Mouse (Mus musculus) heart, embryonic 12.5 days (tissue): ENCODE results near the gene Zdhhc5. TPM values are rescaled to one million over a fixed set of nuclear protein-coding genes. Genes with fewer than 3 reads are reported as not detected.

Source experiments
- ATAC-seq: fragments of 200-750 bp; cut with Nextera tagmentation; 2 replicates; pipeline ENCODE4 v1.8.0; 2017; ENCODE audit warnings: moderate TSS enrichment, moderate library complexity; ENCODE audit not compliant: insufficient number of reproducible peaks, low FRiP score
- H3K27ac ChIP-seq: fragments of 300-500 bp; sonication (generic); 2 replicates; pipeline ENCODE4 v1.5.1; 2016; ENCODE audit warnings: mild to moderate bottlenecking, moderate library complexity; ENCODE audit not compliant: poor library complexity, severe bottlenecking
- H3K27me3 ChIP-seq: fragments of 300-500 bp; sonication (generic); replicated peaks from 2 replicates; pipeline ENCODE4 v1.6.1; 2016; ENCODE audit warnings: mild to moderate bottlenecking, moderate library complexity
- H3K36me3 ChIP-seq: fragments of 300-500 bp; sonication (generic); 2 replicates; pipeline ENCODE4 v1.6.1; 2016; ENCODE audit warnings: mild to moderate bottlenecking, moderate library complexity
- H3K4me1 ChIP-seq: fragments of 300-500 bp; sonication (generic); replicated peaks from 2 replicates; pipeline ENCODE4 v1.6.1; 2016; ENCODE audit warnings: mild to moderate bottlenecking
- H3K4me2 ChIP-seq: fragments of 300-500 bp; sonication (generic); 2 replicates; pipeline ENCODE4 v1.6.1; 2016; ENCODE audit warnings: mild to moderate bottlenecking, moderate library complexity
- H3K4me3 ChIP-seq: fragments of 300-500 bp; sonication (generic); 2 replicates; pipeline ENCODE4 v1.5.1; 2016; ENCODE audit warnings: mild to moderate bottlenecking
- H3K9ac ChIP-seq: fragments of 300-500 bp; sonication (generic); 2 replicates; pipeline ENCODE4 v1.6.1; 2016; ENCODE audit warnings: mild to moderate bottlenecking, moderate library complexity
- H3K9me3 ChIP-seq: fragments of 300-500 bp; sonication (generic); replicated peaks from 2 replicates; pipeline ENCODE4 v1.6.1; 2016; ENCODE audit warnings: mild to moderate bottlenecking, moderate library complexity
- WGBS: fragments of 180-500 bp; shearing (Covaris S2); methylation state at CpG from one replicate; pipeline ENCODE4 v1.1.7; 2016; 5-methylcytosine and 5-hydroxymethylcytosine counted together
- polyA plus RNA-seq: library from polyadenylated mRNA; unstranded; fragments of >200 nt; fragmentation: Nextera tagmentation; extraction: Ambion mirVana; gene quantifications from 2 replicates; pipeline ENCODE4 v1.2.1, GENCODE M21; 2016

The Zdhhc5 gene
- polyA plus RNA-seq, 1 experiment from 2014 or later: 35.4 TPM

DNA sequence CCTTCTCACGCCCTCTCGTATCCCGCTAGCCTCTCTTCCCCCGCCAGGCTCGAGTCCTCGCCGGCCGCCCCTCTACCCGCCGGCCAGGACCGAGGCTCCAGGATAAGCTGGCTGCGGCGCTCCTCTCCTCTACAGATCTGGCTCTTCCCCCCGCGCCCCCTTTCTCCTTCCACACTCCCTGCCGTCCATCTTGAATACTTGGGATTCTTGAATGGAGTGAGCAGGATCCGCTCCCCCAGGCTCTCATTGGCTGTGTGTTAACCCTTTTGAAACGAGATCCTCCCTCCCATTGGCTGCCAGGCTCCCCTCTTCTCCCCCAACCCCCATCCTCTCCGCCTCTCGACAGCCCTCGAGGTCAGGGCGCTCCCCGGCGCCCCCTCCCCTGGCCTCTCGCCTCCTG is 28.6 kb upstream of the Zdhhc5 start, which contains the start of gene Gm19426:
Gene Gm19426 (minus strand): TSS at position 95 of the 400 bp plus-strand sequence.
- ATAC-seq: peak; percentile 89
- Histone ChIP-seq H3K4me1 (peaks cover 41% of the 10 kb centered on the region), H3K4me3 (peak within 1 kb of the TSS; percentile 93), H3K27me3 (no peaks in the 10 kb centered on the region), H3K36me3 (peaks cover 13% of the 10 kb centered on the region), H3K4me2 (peak within 1 kb of the TSS; percentile 86), H3K9ac (peak within 1 kb of the TSS; percentile 99), H3K9me3 (no peaks in the 10 kb centered on the region), H3K27ac (peak within 1 kb of the TSS; percentile 100)
- 2% methylated on average over 25 of the region's 25 CpGs for WGBS

DNA sequence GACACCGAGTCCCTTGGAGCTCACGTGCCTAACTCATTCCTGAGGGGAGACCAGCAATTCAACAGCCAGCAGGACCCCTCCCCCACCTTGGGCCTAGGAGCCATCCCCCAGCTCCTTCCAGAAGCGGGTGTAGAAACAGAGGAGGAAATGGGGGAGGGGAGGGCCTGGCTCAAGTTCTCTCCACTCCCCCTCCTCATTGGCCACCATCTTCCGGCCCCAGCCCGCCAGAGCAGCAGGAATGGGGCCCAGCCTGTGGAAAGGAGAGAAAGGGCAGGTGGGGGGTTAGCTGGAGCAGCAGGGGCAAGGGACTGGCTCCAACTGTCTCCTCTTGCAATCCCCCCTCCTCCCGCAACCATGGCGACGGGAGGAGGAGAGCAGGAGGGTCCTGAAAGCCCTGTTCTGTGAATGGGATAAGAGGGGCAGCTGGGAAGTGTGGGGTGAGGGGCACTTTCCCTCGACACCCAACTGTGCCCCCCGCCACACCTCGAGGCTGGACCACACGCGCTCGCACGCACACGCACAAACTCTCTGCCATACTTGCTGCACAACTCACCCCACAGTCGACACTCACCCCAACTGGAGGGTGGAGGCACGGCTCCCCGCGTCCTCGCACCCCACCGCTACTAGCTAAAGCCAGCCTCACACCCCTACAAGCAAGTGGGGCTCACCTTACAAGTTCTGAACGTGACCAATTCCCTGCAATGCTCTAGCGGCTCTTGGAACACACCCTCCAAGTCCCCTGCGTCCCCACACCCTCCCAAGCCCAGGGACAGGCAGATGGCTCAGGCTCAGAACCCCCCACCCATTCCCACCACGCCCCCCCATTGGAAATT is 27.7 kb upstream of the Zdhhc5 start:
- H3K4me1 ChIP-seq: peaks cover 50% of the 10 kb centered on the region
- H3K36me3 ChIP-seq: peaks cover 13% of the 10 kb centered on the region
- H3K4me3 ChIP-seq: peak overlapping the region; percentile 93
- ATAC-seq: peak; percentile 70
- H3K27me3 ChIP-seq: no peaks in the 10 kb centered on the region
- H3K9ac ChIP-seq: peak overlapping the region; percentile 99
- peak overlapping the region; percentile 86 for H3K4me2 ChIP-seq
- peak overlapping the region; percentile 100 for H3K27ac ChIP-seq
- under 1% methylated on average over 24 of the region's 26 CpGs for WGBS
- no peaks in the 10 kb centered on the region for H3K9me3 ChIP-seq

DNA sequence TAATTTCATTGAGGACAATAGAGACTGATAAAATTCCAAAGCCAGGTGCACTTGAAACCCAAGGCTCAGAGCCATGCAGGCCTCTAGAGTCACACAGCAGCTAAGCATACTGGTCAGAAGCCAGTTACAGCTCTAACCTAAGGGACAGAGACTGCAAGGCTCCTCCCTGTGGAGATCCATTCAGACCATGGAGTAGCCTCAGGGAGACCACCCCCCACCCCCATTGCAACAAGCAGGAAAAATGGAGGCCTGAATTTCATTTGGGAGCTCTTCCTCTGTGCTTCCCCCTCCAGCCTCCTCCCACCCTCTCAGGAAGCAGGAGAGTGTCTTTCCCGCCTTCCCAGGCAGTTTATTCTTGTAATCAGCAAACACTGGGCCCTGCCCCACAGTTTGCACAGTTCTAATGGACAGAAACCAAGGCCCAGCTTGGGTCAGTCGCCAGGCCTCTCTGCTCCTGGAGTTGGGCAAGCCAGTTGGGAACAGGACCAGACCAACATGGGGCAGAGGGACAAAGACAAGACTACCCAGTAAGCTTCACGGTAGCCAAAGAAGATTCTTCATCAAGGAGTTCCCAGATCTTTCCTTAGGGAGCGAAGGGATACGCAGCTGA is 27.0 kb upstream of the Zdhhc5 start:
- Histone ChIP-seq H3K36me3 (peaks cover 13% of the 10 kb centered on the region), H3K27me3 (no peaks in the 10 kb centered on the region), H3K9me3 (no peaks in the 10 kb centered on the region), H3K27ac (peak overlapping the region; percentile 100), H3K9ac (peak overlapping the region; percentile 99), H3K4me3 (peak overlapping the region; percentile 93), H3K4me2 (peak overlapping the region; percentile 86), H3K4me1 (peaks cover 57% of the 10 kb centered on the region)
- WGBS: 7% methylated on average over 5 of the region's 5 CpGs
- ATAC-seq: no peak

DNA sequence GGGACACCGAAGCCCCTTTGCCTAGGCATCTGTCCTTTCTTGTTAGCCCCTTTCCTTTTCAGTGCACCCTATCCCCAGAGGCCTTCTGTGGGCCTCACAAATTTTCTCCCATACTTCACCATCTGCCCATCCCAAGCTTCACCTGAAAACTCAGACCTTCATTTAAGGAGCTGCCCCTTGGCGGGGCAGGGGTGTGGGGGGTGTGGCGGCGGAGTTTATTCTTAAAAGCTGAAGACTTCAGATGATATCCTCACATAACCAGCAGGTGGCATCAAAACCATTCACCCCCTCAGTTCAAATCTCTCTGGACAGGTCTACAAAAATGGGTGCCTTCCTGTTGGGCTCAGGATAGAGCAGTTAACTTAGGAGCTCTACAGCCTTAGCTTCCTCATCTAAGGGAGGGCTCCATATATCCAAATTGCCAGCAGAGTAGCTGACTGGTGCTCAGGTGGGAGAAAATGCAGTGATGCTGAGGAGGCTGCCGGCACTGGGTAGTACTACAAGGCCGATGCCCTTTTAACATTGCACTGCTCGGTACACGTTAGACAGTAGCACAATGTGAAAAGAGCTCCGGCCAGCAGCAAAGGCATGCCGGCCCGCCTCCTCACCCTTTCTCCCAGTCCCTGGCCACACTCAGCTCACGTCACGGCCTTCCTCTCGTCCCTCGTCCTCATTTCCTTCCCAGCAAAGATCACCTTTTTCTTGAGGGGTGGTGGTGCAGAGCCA is 25.8 kb upstream of the Zdhhc5 start:
- no peak for ATAC-seq
- WGBS: 75% methylated on average over 15 of the region's 15 CpGs
- H3K27ac ChIP-seq: peak overlapping the region; percentile 58
- H3K9ac ChIP-seq: peak overlapping the region; percentile 99; the same call in 1 of the 2 replicates
- H3K27me3 ChIP-seq: 0 out of 2 replicates have a peak, but pooled peaks cover 3% of the 10 kb centered on the region
- peaks cover 13% of the 10 kb centered on the region for H3K36me3 ChIP-seq
- H3K4me3 ChIP-seq: peak overlapping the region; percentile 20
- H3K4me2 ChIP-seq: peak overlapping the region; percentile 86
- peaks cover 68% of the 10 kb centered on the region for H3K4me1 ChIP-seq
- no peaks in the 10 kb centered on the region for H3K9me3 ChIP-seq

DNA sequence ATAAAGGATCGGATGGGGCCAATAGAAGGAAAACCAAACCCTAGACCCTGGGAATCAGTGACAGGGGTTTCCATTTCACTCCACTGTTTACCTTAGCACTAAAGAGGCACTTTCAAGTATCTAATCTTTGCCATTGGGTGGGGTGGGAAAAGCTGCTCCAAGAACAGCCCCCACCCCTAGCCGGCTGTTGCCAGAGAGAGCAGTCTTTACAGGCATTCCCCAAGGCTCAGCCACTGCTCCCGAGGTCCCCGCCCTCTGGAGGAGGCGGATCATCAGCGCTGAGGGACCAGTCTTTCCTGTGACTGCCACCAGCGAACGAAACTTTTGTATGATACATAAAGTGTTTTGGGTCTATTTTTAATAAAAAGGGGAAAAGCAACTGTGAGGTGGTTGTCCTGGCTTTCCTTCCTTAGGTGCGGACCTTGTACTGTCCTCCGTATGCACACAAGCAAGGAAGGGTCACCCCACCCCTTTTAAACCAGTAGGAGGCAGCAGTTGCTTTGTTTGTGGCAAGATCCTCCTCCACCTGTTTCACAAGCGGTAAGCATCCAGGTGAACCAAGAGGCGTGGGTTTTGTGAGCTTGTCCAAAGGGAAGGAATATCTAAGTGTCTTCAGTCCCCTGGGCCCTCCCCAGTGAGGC is 23.4 kb upstream of the Zdhhc5 start:
- Histone ChIP-seq H3K4me1 (peaks cover 83% of the 10 kb centered on the region), H3K9ac (peak overlapping the region; percentile 44; the same call in 1 of the 2 replicates), H3K27me3 (0 out of 2 replicates have a peak, but pooled peaks cover 3% of the 10 kb centered on the region), H3K4me3 (peak overlapping the region; percentile 10), H3K9me3 (no peaks in the 10 kb centered on the region), H3K4me2 (peak overlapping the region; percentile 69), H3K36me3 (peaks cover 13% of the 10 kb centered on the region), H3K27ac (peak overlapping the region; percentile 34)
- 1% methylated on average over 12 of the region's 12 CpGs for WGBS
- 0 out of 2 replicates have a peak, but pooled peaks have one; percentile 19 for ATAC-seq

DNA sequence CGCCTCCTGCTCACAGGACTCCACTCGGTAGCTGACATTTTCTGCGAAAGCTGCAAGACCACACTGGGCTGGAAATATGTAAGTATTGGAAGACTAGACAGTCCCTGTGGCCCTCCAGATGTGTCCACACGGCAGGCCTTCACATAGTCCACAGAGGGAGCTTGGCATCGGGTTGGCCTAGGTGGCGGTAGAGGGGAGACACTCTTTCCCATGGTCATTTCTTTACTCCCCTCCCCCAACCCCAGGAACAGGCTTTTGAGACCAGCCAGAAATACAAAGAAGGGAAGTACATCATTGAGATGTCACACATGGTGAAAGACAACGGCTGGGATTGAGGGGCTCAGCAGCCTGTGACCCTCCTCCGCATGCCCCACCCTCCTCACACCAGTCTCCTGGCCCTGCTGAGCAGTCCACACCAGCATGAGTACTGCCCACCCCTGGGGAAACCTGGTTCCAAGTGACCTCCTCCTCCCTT is 22.5 kb upstream of the Zdhhc5 start:
- peaks cover 13% of the 10 kb centered on the region for H3K36me3 ChIP-seq
- H3K4me1 ChIP-seq: peaks cover 84% of the 10 kb centered on the region
- WGBS: 9% methylated on average over 8 of the region's 8 CpGs
- peak overlapping the region; percentile 50; the same call in 1 of the 2 replicates for H3K4me3 ChIP-seq
- H3K9ac ChIP-seq: peak overlapping the region; percentile 44
- peak; percentile 12; the same call in 1 of the 2 replicates for ATAC-seq
- H3K27ac ChIP-seq: peak overlapping the region; percentile 34; the same call in 1 of the 2 replicates
- no peaks in the 10 kb centered on the region for H3K9me3 ChIP-seq
- H3K4me2 ChIP-seq: peak overlapping the region; percentile 69
- H3K27me3 ChIP-seq: 0 out of 2 replicates have a peak, but pooled peaks cover 3% of the 10 kb centered on the region

DNA sequence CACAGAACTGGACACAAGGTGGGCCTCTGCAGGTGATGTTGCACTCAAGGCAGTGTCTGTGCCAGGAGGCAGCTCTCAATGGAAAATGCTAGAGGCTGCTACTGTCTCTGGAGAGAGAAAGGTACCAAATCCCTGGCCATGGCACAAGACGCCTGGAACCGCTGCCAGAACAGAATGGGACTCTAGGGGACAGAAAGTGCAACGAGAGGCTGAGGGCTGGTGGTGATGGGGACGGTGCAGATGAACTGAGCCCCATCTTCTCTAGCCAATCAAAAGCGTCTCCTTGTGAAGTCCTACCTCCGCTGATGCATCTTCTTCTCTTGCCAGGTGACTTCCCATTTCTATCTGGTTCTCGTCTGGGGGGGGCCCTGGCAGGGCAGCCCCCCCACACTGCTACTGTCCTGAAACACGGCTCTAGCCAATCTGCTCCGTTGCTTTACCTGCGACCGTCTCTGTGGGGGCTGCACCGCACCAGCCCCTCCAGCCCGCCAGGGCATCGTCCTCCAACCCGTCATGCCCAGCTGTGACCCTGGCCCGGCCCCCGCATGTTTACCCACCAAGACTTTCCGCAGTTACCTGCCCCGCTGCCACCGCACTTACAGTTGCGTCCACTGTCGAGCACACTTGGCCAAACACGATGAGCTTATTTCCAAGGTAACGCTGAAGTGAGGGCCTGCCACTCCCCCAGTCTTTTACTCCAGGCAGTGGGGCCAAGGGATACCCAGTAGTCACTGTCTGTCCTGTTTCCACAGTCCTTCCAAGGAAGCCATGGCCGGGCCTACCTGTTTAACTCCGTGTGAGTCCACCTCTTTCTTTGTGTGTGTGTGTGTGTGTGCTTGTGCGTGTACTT is 21.6 kb upstream of the Zdhhc5 start:
- peak overlapping the region; percentile 26 for H3K9ac ChIP-seq
- WGBS: 8% methylated on average over 27 of the region's 27 CpGs
- peaks cover 13% of the 10 kb centered on the region for H3K36me3 ChIP-seq
- peaks cover 78% of the 10 kb centered on the region for H3K4me1 ChIP-seq
- H3K4me3 ChIP-seq: peak overlapping the region; percentile 50
- H3K4me2 ChIP-seq: peak overlapping the region; percentile 69
- H3K27ac ChIP-seq: no peak overlapping the region
- no peaks in the 10 kb centered on the region for H3K9me3 ChIP-seq
- ATAC-seq: no peak
- 0 out of 2 replicates have a peak, but pooled peaks cover 3% of the 10 kb centered on the region for H3K27me3 ChIP-seq

DNA sequence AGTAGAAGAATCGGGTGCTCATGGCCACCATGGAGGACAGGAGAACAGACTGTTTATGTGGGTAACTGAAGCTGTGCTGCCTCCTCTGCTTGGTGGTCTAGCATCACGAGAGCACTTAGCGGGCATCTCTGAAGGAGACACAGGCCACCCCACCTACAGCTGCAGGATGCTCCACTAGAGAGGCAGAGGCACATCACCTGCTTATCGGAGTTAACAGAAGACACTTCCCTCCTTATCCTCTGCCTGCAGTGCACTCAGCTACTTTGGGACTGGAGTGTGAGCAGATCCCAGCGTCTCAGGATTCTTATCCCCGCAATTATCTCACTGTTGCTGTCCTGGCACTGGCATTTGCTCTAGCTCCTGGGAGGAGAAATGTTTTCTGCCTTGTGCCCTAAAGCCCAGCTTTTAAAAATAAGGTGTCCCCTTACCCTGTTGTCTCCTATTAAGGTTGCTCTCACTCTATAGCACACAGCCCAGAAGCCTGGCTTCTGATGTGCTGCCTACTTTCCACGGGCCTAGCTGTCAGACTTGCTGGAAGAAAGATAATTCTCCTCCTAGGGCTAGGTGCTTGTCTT is 20.5 kb upstream of the Zdhhc5 start:
- H3K27ac ChIP-seq: peak overlapping the region; percentile 58
- H3K4me3 ChIP-seq: peak overlapping the region; percentile 50
- no peaks in the 10 kb centered on the region for H3K9me3 ChIP-seq
- ATAC-seq: peak; percentile 77
- peak overlapping the region; percentile 69 for H3K4me2 ChIP-seq
- peaks cover 6% of the 10 kb centered on the region for H3K36me3 ChIP-seq
- peaks cover 67% of the 10 kb centered on the region for H3K4me1 ChIP-seq
- WGBS: 10% methylated on average over 7 of the region's 7 CpGs
- peak overlapping the region; percentile 62 for H3K9ac ChIP-seq
- H3K27me3 ChIP-seq: 0 out of 2 replicates have a peak, but pooled peaks cover 3% of the 10 kb centered on the region

DNA sequence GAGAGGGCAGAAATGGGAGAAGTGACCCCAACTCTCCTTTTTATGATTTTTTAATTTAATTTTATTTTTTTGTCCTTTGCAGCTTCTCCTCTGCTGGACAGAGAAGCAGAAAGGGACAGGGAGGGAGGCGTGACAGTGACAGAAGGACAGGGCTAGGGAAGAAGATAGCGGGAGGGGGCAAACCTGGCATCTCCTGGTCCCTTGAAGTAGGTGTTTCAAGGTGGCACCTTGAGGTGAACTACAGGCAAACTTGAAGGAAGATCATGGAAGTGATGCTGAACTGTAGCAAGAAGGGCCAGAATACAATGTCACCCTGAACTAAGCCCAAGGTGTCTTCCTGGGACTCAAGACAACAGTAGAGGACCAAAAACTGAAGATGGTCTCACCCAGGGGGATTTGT is 19.9 kb upstream of the Zdhhc5 start:
- Histone ChIP-seq H3K27me3 (0 out of 2 replicates have a peak, but pooled peaks cover 3% of the 10 kb centered on the region), H3K4me2 (peak overlapping the region; percentile 69), H3K9me3 (no peaks in the 10 kb centered on the region), H3K4me1 (peaks cover 62% of the 10 kb centered on the region), H3K27ac (peak overlapping the region; percentile 58), H3K4me3 (peak overlapping the region; percentile 50), H3K36me3 (peaks cover under 1% of the 10 kb centered on the region; the same call in 1 of the 2 replicates), H3K9ac (peak overlapping the region; percentile 62)
- no peak for ATAC-seq
- WGBS: 0% methylated on average over 2 of the region's 2 CpGs
